Mouse (Mus musculus): ENCODE data around the gene Apc2. TPM values are rescaled to one million over a fixed set of nuclear protein-coding genes. Genes with fewer than 3 reads are reported as not detected.

The Apc2 gene
- total and polyA plus RNA-seq, 2 experiments from 2014 or later: 97.6 to 374 TPM

DNA sequence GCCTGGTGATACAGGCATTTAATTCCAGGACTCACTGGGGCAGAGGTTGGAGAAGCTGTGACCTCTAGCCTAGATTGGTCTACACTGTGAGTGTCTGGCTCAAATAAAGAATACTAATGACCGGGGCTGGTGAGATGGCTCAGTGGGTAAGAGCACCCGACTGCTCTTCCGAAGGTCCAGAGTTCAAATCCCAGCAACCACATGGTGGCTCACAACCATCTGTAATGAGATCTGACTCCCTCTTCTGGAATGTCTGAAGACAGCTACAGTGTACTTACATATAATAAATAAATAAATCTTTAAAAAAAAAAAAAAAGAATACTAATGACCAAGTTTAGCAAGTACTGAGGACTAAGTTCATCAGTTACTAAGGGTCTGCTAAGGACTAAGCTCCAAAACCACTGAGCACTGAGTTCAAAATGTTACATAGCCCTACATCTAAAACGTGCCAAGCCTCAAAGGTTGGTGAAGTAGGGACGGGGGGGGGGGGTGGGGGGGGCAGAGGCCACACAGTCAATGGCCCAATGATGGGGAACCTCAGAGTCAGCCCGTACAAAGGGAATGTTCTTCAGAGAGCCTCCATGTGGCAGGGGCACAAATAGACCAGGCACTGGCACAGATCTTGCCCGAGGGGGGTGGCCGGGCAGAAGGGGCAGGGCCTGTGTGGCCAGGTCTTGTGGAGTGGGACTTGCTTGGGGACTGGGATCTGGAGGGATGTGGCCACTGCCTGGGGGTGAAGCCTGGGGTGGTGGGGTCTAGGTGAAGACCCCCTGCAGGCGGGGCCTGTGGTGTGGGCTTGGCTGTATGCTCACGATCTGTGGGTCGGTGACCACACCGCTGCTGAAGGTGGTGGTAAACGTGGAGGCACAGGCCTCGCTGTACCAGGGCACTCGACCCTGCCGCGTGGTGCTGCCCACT lies 28.6 kb downstream of the Apc2 start:
- Histone ChIP-seq H3K4me1 (ENCODE audit: insufficient read depth, low read length) (peaks cover 14% of the 10 kb centered on the region; the same call in 1 of the 2 replicates), H3K9me3 (ENCODE audit: low read length) (no peaks in the 10 kb centered on the region), H3K9ac (replicated peaks; ENCODE audit: low read length) (no peak overlapping the region), H3K4me2 (ENCODE audit: low read depth, low read length) (peak overlapping the region; percentile 84), H3K4me3 (ENCODE audit: low read length) (peak overlapping the region; percentile 45), H3K36me3 (ENCODE audit: insufficient read depth, low read length) (no peaks in the 10 kb centered on the region), H3K27ac (no peak overlapping the region), H3K27me3 (ENCODE audit: insufficient read depth, low read length) (no peaks in the 10 kb centered on the region)
- DNase-seq (ENCODE audit: low spot score) (no peak), ATAC-seq (no peak)
- 75% methylated on average over 17 of the region's 17 CpGs for WGBS
- TF ChIP-seq CTCF (IDR thresholded peaks at IDR 0.05; ENCODE audit: low read depth): no peak

DNA sequence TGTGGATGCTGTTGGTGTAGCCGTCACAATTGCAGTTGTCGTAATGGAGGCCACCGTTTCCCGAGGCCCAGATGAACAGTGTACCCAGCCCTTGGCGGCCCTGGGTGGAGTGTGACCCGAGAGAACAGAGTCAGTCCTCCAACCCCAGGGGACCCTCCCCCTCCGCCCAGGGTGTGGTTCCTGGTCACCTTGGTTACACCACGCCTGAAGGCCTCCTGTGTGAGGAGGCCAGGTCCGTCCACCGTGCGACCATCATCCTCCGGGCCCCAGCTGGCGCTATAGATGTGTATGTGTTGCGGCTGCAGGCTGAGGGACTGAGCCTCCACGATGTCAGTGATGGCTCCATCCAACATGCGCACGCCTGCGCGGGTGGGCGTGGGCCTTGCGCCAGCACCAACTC lies 29.3 kb downstream of the Apc2 start:
- no peak overlapping the region for H3K27ac ChIP-seq
- DNase-seq (ENCODE audit: low spot score) (no peak), ATAC-seq (no peak)
- no peaks in the 10 kb centered on the region for H3K9me3 ChIP-seq (ENCODE audit: low read length)
- no peaks in the 10 kb centered on the region for H3K27me3 ChIP-seq (ENCODE audit: insufficient read depth, low read length)
- no peak overlapping the region for H3K4me3 ChIP-seq (ENCODE audit: low read length)
- H3K9ac ChIP-seq (replicated peaks; ENCODE audit: low read length): no peak overlapping the region
- no peak overlapping the region for H3K4me2 ChIP-seq (ENCODE audit: low read depth, low read length)
- 88% methylated on average over 21 of the region's 21 CpGs for WGBS
- TF ChIP-seq CTCF (IDR thresholded peaks at IDR 0.05; ENCODE audit: low read depth): no peak
- no peaks in the 10 kb centered on the region for H3K36me3 ChIP-seq (ENCODE audit: insufficient read depth, low read length)
- peaks cover 14% of the 10 kb centered on the region; the same call in 1 of the 2 replicates for H3K4me1 ChIP-seq (ENCODE audit: insufficient read depth, low read length)

DNA sequence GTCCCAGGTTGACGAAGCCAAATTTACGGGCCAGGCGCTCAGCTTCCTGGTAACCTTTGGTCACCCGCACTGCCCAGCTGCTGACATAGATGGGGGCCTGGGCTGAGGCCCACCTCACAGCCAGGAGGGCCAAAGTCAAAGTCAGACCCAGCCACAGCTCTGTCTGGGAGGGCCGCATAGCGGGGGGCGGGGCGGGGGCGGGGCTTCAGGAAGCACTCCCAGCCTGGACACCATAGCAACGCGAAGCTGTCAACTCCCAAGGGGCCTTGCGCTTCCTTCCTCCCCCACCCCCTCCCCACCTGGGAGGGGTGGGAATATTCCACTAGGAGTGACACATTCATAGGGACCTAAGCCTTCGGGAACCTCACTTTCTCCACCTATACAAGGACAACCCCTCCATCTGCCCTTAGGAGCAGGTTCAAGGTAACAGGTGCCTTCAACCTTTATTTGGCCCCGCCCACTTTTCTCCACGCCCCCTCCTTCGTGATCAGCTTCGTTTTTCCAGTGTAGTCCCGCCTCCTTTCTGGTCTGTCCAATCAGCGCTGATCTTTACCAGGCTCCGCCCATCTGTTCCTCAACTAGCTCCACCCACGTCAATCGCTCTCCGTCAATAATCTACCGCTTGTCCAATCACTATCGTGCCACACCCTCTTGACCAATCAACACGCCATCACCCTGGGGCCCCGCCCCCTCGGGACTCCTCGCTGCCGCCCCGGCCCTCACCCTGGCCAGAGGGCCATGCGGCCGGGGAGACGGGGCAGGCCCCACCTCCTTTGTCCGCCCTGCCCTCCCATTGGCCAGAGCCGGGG lies 33.7 kb downstream of the Apc2 start, which contains the start of the genes Pcsk4 and Reep6:
Pcsk4 (minus strand) TSS at position 226 of the 809 bp plus-strand sequence.
Reep6 (plus strand) TSS at position 681 of the 809 bp plus-strand sequence.
- DNase-seq (ENCODE audit: low spot score) (peak; percentile 98), ATAC-seq (peak; percentile 97)
- Histone ChIP-seq H3K4me1 (ENCODE audit: insufficient read depth, low read length) (peaks cover 6% of the 10 kb centered on the region), H3K27ac (no peak within 1 kb of the TSS), H3K27me3 (ENCODE audit: insufficient read depth, low read length) (no peaks in the 10 kb centered on the region), H3K4me3 (ENCODE audit: low read length) (peak within 1 kb of the TSS; percentile 44), H3K9ac (replicated peaks; ENCODE audit: low read length) (peak within 1 kb of the TSS; percentile 50), H3K36me3 (ENCODE audit: insufficient read depth, low read length) (no peaks in the 10 kb centered on the region), H3K9me3 (ENCODE audit: low read length) (no peaks in the 10 kb centered on the region), H3K4me2 (ENCODE audit: low read depth, low read length) (peak within 1 kb of the TSS; percentile 74)
- TF ChIP-seq CTCF (IDR thresholded peaks at IDR 0.05; ENCODE audit: low read depth): no peak
- WGBS: 5% methylated on average over 36 of the region's 36 CpGs

DNA sequence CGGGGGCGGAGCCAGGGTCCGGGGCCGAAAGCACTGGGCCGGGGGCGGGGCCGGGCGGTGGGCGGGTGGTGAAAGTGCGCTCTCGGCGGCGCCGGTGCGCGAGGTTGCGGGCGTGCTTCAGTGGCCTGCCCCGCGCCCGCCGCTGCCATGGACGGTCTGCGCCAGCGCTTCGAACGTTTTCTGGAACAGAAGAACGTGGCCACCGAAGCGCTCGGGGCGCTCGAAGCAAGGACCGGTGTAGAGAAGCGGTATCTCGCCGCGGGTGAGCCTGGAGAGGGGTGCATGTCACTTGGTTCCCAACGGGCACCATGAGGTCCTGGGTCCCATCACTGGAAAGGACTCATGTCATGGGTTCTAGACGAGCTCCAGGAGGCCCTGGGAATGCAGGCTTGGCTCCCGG lies 34.3 kb downstream of the Apc2 start:
- no peak overlapping the region for H3K27ac ChIP-seq
- H3K27me3 ChIP-seq (ENCODE audit: insufficient read depth, low read length): no peaks in the 10 kb centered on the region
- peak overlapping the region; percentile 74 for H3K4me2 ChIP-seq (ENCODE audit: low read depth, low read length)
- peak overlapping the region; percentile 44 for H3K4me3 ChIP-seq (ENCODE audit: low read length)
- ATAC-seq (no peak), DNase-seq (ENCODE audit: low spot score) (no peak)
- H3K9ac ChIP-seq (replicated peaks; ENCODE audit: low read length): peak overlapping the region; percentile 50
- no peaks in the 10 kb centered on the region for H3K36me3 ChIP-seq (ENCODE audit: insufficient read depth, low read length)
- H3K9me3 ChIP-seq (ENCODE audit: low read length): no peaks in the 10 kb centered on the region
- 2% methylated on average over 41 of the region's 41 CpGs for WGBS
- H3K4me1 ChIP-seq (ENCODE audit: insufficient read depth, low read length): peaks cover 6% of the 10 kb centered on the region
- no peak for TF ChIP-seq CTCF (IDR thresholded peaks at IDR 0.05; ENCODE audit: low read depth)

DNA sequence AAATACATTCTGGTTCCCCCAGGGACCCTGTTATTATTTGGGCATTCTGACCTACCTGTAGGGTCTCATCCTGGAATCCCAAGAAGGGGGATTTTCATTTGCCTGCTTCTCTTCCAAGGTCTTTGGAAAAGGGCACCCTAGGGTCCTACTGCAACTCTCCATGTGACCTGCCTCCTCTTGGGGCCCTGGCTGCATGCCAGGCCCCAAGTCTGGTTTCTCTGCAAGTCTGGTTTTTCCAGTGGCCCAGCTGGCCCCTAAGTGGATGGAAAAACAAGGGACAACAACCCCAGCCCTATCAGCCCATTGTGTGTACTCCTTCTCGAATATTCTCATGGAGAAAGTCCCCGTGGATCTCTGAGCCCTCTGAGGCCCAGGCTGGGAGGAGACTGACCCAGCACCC lies 35.1 kb downstream of the Apc2 start:
- no peak overlapping the region for H3K27ac ChIP-seq
- peak overlapping the region; percentile 74 for H3K4me2 ChIP-seq (ENCODE audit: low read depth, low read length)
- no peak for TF ChIP-seq CTCF (IDR thresholded peaks at IDR 0.05; ENCODE audit: low read depth)
- H3K27me3 ChIP-seq (ENCODE audit: insufficient read depth, low read length): no peaks in the 10 kb centered on the region
- H3K4me1 ChIP-seq (ENCODE audit: insufficient read depth, low read length): peaks cover 6% of the 10 kb centered on the region
- H3K9me3 ChIP-seq (ENCODE audit: low read length): no peaks in the 10 kb centered on the region
- 72% methylated on average over 2 of the region's 2 CpGs for WGBS
- no peak for ATAC-seq
- H3K36me3 ChIP-seq (ENCODE audit: insufficient read depth, low read length): no peaks in the 10 kb centered on the region
- DNase-seq (ENCODE audit: low spot score): no peak
- no peak overlapping the region for H3K9ac ChIP-seq (replicated peaks; ENCODE audit: low read length)
- H3K4me3 ChIP-seq (ENCODE audit: low read length): no peak overlapping the region

DNA sequence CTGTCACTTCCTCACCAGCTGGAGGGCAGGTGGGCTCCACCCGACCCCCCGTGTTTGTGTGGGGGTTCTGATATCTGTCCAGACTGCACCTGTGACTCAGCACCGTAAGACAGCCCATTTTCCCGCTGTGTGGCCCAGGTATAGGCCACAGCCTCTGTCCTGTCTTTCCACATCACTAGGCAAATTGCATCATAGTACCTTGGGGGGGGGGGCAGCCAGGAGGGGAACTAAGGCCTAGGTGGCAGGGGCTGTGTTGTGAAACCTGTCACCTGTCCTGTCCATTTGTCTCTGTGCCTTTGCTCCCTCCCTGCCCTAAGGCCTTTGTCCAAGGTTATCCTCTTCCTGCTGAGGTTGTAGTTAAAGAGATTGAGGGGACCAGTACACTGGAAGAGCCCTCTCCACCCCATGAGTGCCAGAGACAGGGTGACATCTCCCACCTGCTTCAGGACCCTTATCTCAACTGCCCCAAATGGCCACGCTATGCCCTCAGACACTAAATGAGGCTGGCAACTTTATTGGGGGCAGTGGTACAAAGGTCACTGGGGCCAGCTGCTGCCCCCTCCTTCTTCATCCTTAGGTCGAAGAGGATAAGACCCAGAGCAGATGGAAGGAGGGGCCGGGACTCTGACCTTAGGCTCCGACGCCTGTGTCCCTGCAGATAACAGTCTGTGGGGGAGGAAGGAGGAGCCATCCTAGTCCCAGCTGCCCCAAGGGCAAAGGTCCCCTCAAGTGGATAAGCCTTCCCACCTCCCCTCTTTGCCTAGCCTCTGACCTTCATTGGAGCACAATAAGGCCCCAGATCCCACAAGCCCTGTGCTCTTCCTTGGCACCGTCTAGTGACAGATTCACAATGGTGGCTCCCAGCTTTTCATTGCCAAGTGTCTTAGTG lies 36.1 kb downstream of the Apc2 start:
- Histone ChIP-seq H3K4me2 (ENCODE audit: low read depth, low read length) (no peak overlapping the region), H3K9ac (replicated peaks; ENCODE audit: low read length) (no peak overlapping the region), H3K27ac (peak overlapping the region; percentile 68; the same call in 1 of the 2 replicates), H3K4me1 (ENCODE audit: insufficient read depth, low read length) (peaks cover 6% of the 10 kb centered on the region), H3K9me3 (ENCODE audit: low read length) (no peaks in the 10 kb centered on the region), H3K36me3 (ENCODE audit: insufficient read depth, low read length) (no peaks in the 10 kb centered on the region), H3K27me3 (ENCODE audit: insufficient read depth, low read length) (no peaks in the 10 kb centered on the region), H3K4me3 (ENCODE audit: low read length) (no peak overlapping the region)
- no peak for TF ChIP-seq CTCF (IDR thresholded peaks at IDR 0.05; ENCODE audit: low read depth)
- ATAC-seq (no peak), DNase-seq (ENCODE audit: low spot score) (peak; percentile 44)
- WGBS: 61% methylated on average over 10 of the region's 10 CpGs

Data from hindbrain, postnatal 0 days (tissue).